ENCODE assay signal across 28 mouse cellular contexts in the genomic region with DNA sequence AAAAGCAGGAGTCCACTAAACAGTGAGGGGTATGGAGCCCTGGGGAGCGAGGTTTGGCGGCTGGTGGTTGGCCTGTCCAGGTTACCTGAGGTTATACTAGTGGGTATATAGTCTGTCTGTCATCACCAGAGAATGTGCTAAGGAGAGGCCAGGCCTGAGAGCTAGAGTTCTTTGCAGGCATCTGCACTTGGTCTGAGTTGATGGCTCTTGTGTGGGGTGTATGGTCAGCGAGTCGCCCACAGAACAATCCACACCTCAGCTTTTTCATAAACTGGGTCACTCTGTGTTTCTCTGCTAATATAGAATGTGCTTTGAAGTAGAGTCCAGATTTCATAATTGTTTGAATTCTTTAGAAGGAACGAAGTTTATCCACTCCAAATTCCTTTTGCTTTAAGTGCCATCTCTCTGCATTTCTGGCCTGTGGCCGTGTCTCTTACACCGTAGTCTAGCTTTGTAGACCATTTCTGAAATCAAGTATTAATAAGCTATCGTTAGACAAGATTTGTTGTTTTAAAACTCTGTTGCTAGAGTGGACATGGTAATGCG. TPM values are rescaled to one million over a fixed set of nuclear protein-coding genes. Genes with fewer than 3 reads are reported as not detected.
DNase-seq lines count a peak whose midpoint lies in the region; ATAC-seq and TF ChIP-seq lines count a peak whose summit lies in the region.
"Had no signal": no experiment of that assay in that cellular context is flagged by ENCODE, and none has a peak within 500 bp of the region (broad histone marks: within the 10 kb centered on the region; RNA-seq: fewer than 3 reads in every experiment).

No protein-coding gene starts in this region.

- TF ChIP-seq POLR2A in lung, adult 2 months (IDR thresholded peaks at IDR 0.05; ENCODE audit: borderline replicate concordance, extremely low read depth, low read depth, low read length) = no peak

- no peaks in the 10 kb centered on the region for H3K27me3 ChIP-seq in heart, embryonic 15.5 days
- no peaks in the 10 kb centered on the region for H3K27me3 ChIP-seq in lung, postnatal 0 days (replicated peaks; ENCODE audit: insufficient read depth, low read length)
- H3K27me3 ChIP-seq in liver, embryonic 11.5 days (replicated peaks; ENCODE audit: control insufficient read depth, insufficient read depth, low read length) = no peaks in the 10 kb centered on the region
- H3K27me3 ChIP-seq: CH12.LX; embryonic facial prominence, embryonic 13.5 days; forebrain, embryonic 12.5 days; hindbrain, embryonic 15.5 days; Patski had no signal

- no peaks in the 10 kb centered on the region for H3K9me3 ChIP-seq in heart, embryonic 15.5 days (replicated peaks)
- H3K9me3 ChIP-seq in lung, postnatal 0 days (ENCODE audit: low read length) = no peaks in the 10 kb centered on the region
- H3K9me3 ChIP-seq in liver, embryonic 11.5 days (ENCODE audit: control insufficient read depth, low read length) = no peaks in the 10 kb centered on the region
- H3K9me3 ChIP-seq: embryonic facial prominence, embryonic 13.5 days; forebrain, embryonic 12.5 days; hindbrain, embryonic 15.5 days had no signal

- H3K36me3 ChIP-seq in heart, embryonic 15.5 days = peaks cover 26% of the 10 kb centered on the region
- H3K36me3 ChIP-seq in lung, postnatal 0 days (ENCODE audit: insufficient read depth, low read length) = peaks cover 4% of the 10 kb centered on the region; the same call in 1 of the 2 replicates
- peaks cover 30% of the 10 kb centered on the region for H3K36me3 ChIP-seq in liver, embryonic 11.5 days (ENCODE audit: control insufficient read depth, insufficient read depth, low read length)

- TF ChIP-seq CTCF in lung, adult 2 months (IDR thresholded peaks at IDR 0.05; ENCODE audit: insufficient read depth, low read length) = no peak
- TF ChIP-seq CTCF in lung, postnatal 0 days (IDR thresholded peaks at IDR 0.05) = no peak

- no peak overlapping the region for H3K4me2 ChIP-seq in heart, embryonic 15.5 days
- H3K4me2 ChIP-seq in lung, postnatal 0 days (replicated peaks; ENCODE audit: low read depth, low read length) = no peak overlapping the region
- no peak overlapping the region for H3K4me2 ChIP-seq in liver, embryonic 11.5 days
- H3K4me2 ChIP-seq: embryonic facial prominence, embryonic 13.5 days; forebrain, embryonic 12.5 days; heart, embryonic 11.5 days; hindbrain, embryonic 15.5 days had no signal

- peak overlapping the region; percentile 11; the same call in 1 of the 2 replicates for H3K27ac ChIP-seq in heart, embryonic 15.5 days
- H3K27ac ChIP-seq in lung, postnatal 0 days (ENCODE audit: low read length) = peak overlapping the region; percentile 68
- no peak overlapping the region for H3K27ac ChIP-seq in liver, embryonic 11.5 days (ENCODE audit: low read depth, low read length)
- H3K27ac ChIP-seq: embryonic facial prominence, embryonic 13.5 days; forebrain, embryonic 12.5 days; gastrocnemius, adult 2 months; hindbrain, embryonic 15.5 days had no signal

- no peak overlapping the region for H3K9ac ChIP-seq in heart, embryonic 15.5 days
- H3K9ac ChIP-seq in lung, postnatal 0 days (replicated peaks; ENCODE audit: low read depth) = no peak overlapping the region
- H3K9ac ChIP-seq in liver, embryonic 11.5 days (ENCODE audit: low read depth, low read length) = no peak overlapping the region
- H3K9ac ChIP-seq: embryonic facial prominence, embryonic 13.5 days; forebrain, embryonic 12.5 days; hindbrain, embryonic 15.5 days had no signal

- H3K4me3 ChIP-seq in heart, embryonic 15.5 days = no peak overlapping the region
- H3K4me3 ChIP-seq in lung, adult 2 months (replicated peaks; ENCODE audit: extremely low read depth, low read depth, low read length) = no peak overlapping the region
- no peak overlapping the region for H3K4me3 ChIP-seq in lung, postnatal 0 days (ENCODE audit: low read depth, low read length)
- no peak overlapping the region for H3K4me3 ChIP-seq in liver, embryonic 11.5 days (ENCODE audit: low read depth, low read length)
- H3K4me3 ChIP-seq: embryonic facial prominence, embryonic 13.5 days; forebrain, embryonic 12.5 days; gastrocnemius, adult 2 months; hindbrain, embryonic 15.5 days had no signal

- DNase-seq in heart, postnatal 25 days (ENCODE audit: low spot score) = no peak
- DNase-seq in lung, adult 2 months = peak; percentile 54
- peak; percentile 89 for DNase-seq in lung, postnatal 0 days (ENCODE audit: low spot score)
- DNase-seq in lung, postnatal 36 days = peak; percentile 76
- no peak for DNase-seq in left cerebral cortex, adult 9 months (ENCODE audit: low spot score in 2 of 2)
- DNase-seq in liver, embryonic 11.5 days (ENCODE audit: low spot score) = no peak
- no peak for DNase-seq in spleen, adult 18-20 months
- DNase-seq: adrenal gland, adult 2 months; cerebellum, adult 11-12 months; cerebellum, adult 9-10 months; cerebellum, postnatal 25 days; gastrocnemius, adult 2 months; gastrocnemius, postnatal 25 days; heart, postnatal 36 days had no signal

- ATAC-seq in heart, embryonic 15.5 days (replicated peaks; ENCODE audit: insufficient number of reproducible peaks, insufficient read depth, low FRiP score, low read depth) = no peak
- ATAC-seq in lung, postnatal 0 days = peak; percentile 97
- no peak for ATAC-seq in liver, embryonic 11.5 days (replicated peaks; ENCODE audit: low FRiP score)
- ATAC-seq: activated CD4-positive, CD25-positive, alpha-beta regulatory T cell, adult 4 months; forebrain, embryonic 16.5 days; Patski had no signal

- peaks cover 2% of the 10 kb centered on the region; the same call in 1 of the 2 replicates for H3K4me1 ChIP-seq in heart, embryonic 15.5 days (replicated peaks)
- H3K4me1 ChIP-seq in lung, adult 2 months (ENCODE audit: control insufficient read depth, insufficient read depth, low read length) = peaks cover 5% of the 10 kb centered on the region
- H3K4me1 ChIP-seq in lung, postnatal 0 days (ENCODE audit: insufficient read depth, low read depth, low read length) = peaks cover 8% of the 10 kb centered on the region
- no peaks in the 10 kb centered on the region for H3K4me1 ChIP-seq in liver, embryonic 11.5 days (replicated peaks; ENCODE audit: control insufficient read depth, insufficient read depth, low read length)
- H3K4me1 ChIP-seq: forebrain, embryonic 12.5 days had no signal

- WGBS in heart, embryonic 15.5 days = 79% methylated on average over 9 of the region's 9 CpGs
- WGBS in lung, adult 2 months = 71% methylated on average over 9 of the region's 9 CpGs
- WGBS in lung, postnatal 0 days = 63% methylated on average over 9 of the region's 9 CpGs
- 94% methylated on average over 9 of the region's 9 CpGs for WGBS in liver, embryonic 11.5 days

- TF ChIP-seq EP300 in lung, postnatal 0 days (IDR thresholded peaks at IDR 0.05) = peak; percentile 100

- intact Hi-C loops in heart, postnatal 25 days (cut with DNase I) = no loop called here

RNA-seq across cellular contexts. Expression of gene Akap5, which starts 25.3 kb away (rescaled TPM):
- polyA plus RNA-seq in heart, embryonic 15.5 days (2015; fragmentation: Nextera tagmentation; extraction: Ambion mirVana) = 2.9 and 4.0 TPM in 2 replicates
- total RNA-seq in heart, postnatal 25 days (2021) = 1 to 10 TPM; 2.1 to 2.7 TPM
- 31.6 and 72.3 TPM in 2 replicates for polyA plus RNA-seq in lung, adult 2 months (2012; rRNA removed)
- polyA plus RNA-seq in lung, postnatal 0 days (2015; fragmentation: Nextera tagmentation; extraction: Ambion mirVana) = 84.2 and 108 TPM in 2 replicates
- 2.4 and 2.8 TPM in 2 replicates for polyA plus RNA-seq in liver, embryonic 11.5 days (2014; fragmentation: Nextera tagmentation; extraction: Ambion mirVana)

RNA-seq across cellular contexts. Expression of gene Mthfd1, which starts 44.3 kb away (rescaled TPM):
- polyA plus RNA-seq in heart, embryonic 15.5 days (2015; fragmentation: Nextera tagmentation; extraction: Ambion mirVana) = 35.1 and 44.4 TPM in 2 replicates
- total RNA-seq in heart, postnatal 25 days (2021) = 10 to 100 TPM; 29.1 to 31.4 TPM
- 69.8 and 96.2 TPM in 2 replicates for polyA plus RNA-seq in lung, adult 2 months (2012; rRNA removed)
- 105 and 111 TPM in 2 replicates for polyA plus RNA-seq in lung, postnatal 0 days (2015; fragmentation: Nextera tagmentation; extraction: Ambion mirVana)
- 178 and 218 TPM in 2 replicates for polyA plus RNA-seq in liver, embryonic 11.5 days (2014; fragmentation: Nextera tagmentation; extraction: Ambion mirVana)

RNA-seq across cellular contexts. Expression of gene Tex21, which starts 52.9 kb away (rescaled TPM):
- polyA plus RNA-seq in heart, embryonic 15.5 days (2015; fragmentation: Nextera tagmentation; extraction: Ambion mirVana) = not detected in 2 replicates
- not detected for total RNA-seq in heart, postnatal 25 days (2021)
- not detected in 2 replicates for polyA plus RNA-seq in lung, adult 2 months (2012; rRNA removed)
- polyA plus RNA-seq in lung, postnatal 0 days (2015; fragmentation: Nextera tagmentation; extraction: Ambion mirVana) = not detected in 2 replicates
- 0.10 TPM in 1 of 2 replicates, not detected in the other for polyA plus RNA-seq in liver, embryonic 11.5 days (2014; fragmentation: Nextera tagmentation; extraction: Ambion mirVana)
- total RNA-seq: adrenal gland, adult 2 months; adrenal gland, postnatal 4 days; gastrocnemius, adult 2 months; gastrocnemius, postnatal 25 days; granulocyte monocyte progenitor cell, adult 5-6 weeks; heart, postnatal 36 days had no signal
- polyA plus RNA-seq: activated CD4-positive, CD25-positive, alpha-beta regulatory T cell, adult 4 months; adrenal gland, adult 2 months; cortical plate, adult 2 months; embryonic facial prominence, embryonic 13.5 days; forebrain, embryonic 12.5 days; forebrain, embryonic 16.5 days; heart, embryonic 11.5 days; heart, embryonic 16.5 days; hindbrain, embryonic 11.5 days; hindbrain, embryonic 15.5 days; Patski had no signal

Comparison
In these comparisons a context has a peak if more than half of its experiments do, and no peak if none do; other contexts are left out.
1. DNase-seq: peak in lung, adult 2 months (single experiment), lung, postnatal 0 days (single experiment) and lung, postnatal 36 days (single experiment); none in heart, postnatal 25 days (single experiment), left cerebral cortex, adult 9 months (0 of 2), liver, embryonic 11.5 days (single experiment) and spleen, adult 18-20 months (0 of 2).